Mouse (Mus musculus): ENCODE data around the gene Ppil1. TPM values are rescaled to one million over a fixed set of nuclear protein-coding genes. Genes with fewer than 3 reads are reported as not detected.
A peak's percentile ranks its signal among the peaks of the same experiment; 100 is the strongest.

Ppil1 gene
- total and polyA plus RNA-seq, 3 experiments = 28.4 to 33.2 (median 31.1) TPM

DNA sequence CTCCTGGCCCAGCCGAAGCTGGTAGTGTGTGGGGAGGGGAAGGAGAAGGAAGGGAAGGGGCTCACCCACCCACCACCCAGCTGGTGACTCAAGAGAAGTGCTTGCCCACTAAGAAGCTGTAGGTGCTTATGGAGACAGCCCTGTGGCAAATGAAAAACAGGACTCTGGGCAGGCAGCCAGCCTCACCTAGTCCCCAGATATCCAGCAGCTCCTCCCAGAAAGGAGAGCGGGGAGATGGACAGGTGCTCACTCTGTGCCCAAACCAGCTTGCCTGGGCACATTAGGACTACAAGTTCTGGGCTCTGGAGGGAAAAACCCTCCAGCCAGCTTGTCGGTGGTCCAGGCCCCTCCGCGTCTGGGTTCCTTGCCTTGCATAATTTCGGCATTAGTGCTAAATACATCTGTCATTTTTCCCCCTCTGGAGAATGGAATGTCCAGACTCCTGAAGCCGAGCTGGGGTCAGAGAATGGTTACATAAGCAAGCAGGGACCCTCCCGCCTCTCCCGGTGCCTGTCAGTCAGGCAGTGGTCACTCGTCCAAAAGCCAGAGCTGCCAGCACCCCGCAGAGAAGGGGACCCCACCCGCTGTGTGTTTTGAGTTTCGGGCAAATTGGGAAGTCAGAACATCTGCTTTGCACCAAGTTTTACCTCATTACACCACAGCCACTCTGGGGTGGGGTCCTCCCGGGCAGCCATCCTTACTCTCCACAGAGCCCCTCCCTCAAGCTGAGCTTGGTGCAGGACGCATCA lies 41.2 kb upstream of the Ppil1 start:
- Histone ChIP-seq H3K4me3 (no peak overlapping the region), H3K27me3 (ENCODE audit: control insufficient read depth, insufficient read depth, low read length) (no peaks in the 10 kb centered on the region), H3K79me2 (replicated peaks; ENCODE audit: control insufficient read depth, insufficient read depth, low read length) (no peaks in the 10 kb centered on the region), H3K9ac (ENCODE audit: low read depth, low read length) (0 out of 2 replicates have a peak overlapping the region, but pooled peaks have one; percentile 15), H3K27ac (peak overlapping the region; percentile 3), H3K4me1 (ENCODE audit: control insufficient read depth, insufficient read depth, low read length) (peaks cover 14% of the 10 kb centered on the region), H3K36me3 (ENCODE audit: control insufficient read depth, insufficient read depth, low read length) (no peaks in the 10 kb centered on the region)
- WGBS = 17% methylated on average over 15 of the region's 15 CpGs
- TF ChIP-seq CTCF (IDR thresholded peaks at IDR 0.05) (no peak), POLR2A (IDR thresholded peaks at IDR 0.05; ENCODE audit: insufficient read depth, low read depth, low read length) (no peak), EP300 (IDR thresholded peaks at IDR 0.05; ENCODE audit: insufficient read depth, low read depth, low read length) (no peak)
- DNase-seq = peak; percentile 63 to 68
- intact Hi-C loops (cut with DNase I) = no loop called here

DNA sequence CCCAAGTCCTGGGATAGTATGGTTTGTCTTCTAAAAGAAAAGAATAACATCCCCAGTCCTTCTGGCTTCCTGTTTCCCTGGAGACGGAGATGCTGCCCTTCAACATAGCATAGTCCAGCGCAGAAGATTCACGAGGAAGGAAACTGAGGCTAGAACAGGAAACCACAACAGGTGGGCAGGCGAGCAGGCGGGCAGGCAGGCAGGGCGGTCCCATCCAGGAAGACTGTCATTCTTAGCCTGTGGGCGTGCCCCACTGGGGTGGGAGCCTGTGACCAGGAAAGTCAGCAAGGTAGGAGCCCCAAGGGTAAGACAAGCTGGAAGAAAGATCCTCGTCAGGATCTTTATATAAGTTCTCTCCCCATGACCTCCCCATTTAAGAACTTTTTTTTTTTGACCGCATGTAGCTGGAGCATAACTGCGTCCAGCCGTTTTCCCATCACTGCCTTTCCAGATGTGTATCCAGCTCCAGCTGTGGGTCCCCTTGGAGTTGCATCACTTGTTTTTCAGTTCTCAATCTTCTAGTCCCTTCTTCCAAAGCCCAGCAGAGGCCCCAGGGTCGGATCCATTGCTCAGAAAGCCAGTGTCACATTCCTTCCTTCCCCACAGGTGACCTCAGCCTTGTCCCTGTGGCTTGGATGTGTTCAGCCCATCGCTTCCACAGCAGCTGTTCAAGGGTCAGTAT lies 40.5 kb upstream of the Ppil1 start:
- Histone ChIP-seq H3K79me2 (replicated peaks; ENCODE audit: control insufficient read depth, insufficient read depth, low read length) (no peaks in the 10 kb centered on the region), H3K4me3 (no peak overlapping the region), H3K4me1 (ENCODE audit: control insufficient read depth, insufficient read depth, low read length) (peaks cover 14% of the 10 kb centered on the region), H3K27ac (peak overlapping the region; percentile 3), H3K9ac (ENCODE audit: low read depth, low read length) (no peak overlapping the region), H3K36me3 (ENCODE audit: control insufficient read depth, insufficient read depth, low read length) (no peaks in the 10 kb centered on the region), H3K27me3 (ENCODE audit: control insufficient read depth, insufficient read depth, low read length) (no peaks in the 10 kb centered on the region)
- DNase-seq = peak; percentile 62 to 73
- WGBS = 31% methylated on average over 13 of the region's 13 CpGs
- TF ChIP-seq POLR2A (IDR thresholded peaks at IDR 0.05; ENCODE audit: insufficient read depth, low read depth, low read length) (no peak), EP300 (IDR thresholded peaks at IDR 0.05; ENCODE audit: insufficient read depth, low read depth, low read length) (no peak), CTCF (IDR thresholded peaks at IDR 0.05) (no peak)
- intact Hi-C loops (cut with DNase I) = no loop called here

DNA sequence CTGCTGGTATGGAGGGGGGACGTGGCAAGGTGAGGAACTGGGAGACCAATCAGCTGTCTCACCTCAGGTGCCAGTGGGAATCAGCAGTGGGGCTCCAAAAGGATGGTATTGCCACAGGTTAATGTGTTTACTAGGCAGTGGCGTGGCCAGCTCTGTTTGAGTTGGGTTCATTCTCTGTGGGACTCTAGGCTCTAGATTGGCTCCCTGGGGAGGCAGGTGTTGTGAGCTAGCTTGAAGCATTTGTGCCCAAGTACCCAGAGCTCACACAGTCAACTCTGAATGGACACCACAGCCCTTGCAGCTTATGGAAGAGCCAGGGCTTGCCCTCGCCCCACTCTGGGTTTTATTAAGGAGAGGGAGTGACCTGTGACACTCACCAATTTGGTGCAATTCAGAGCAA lies 39.9 kb upstream of the Ppil1 start:
- H3K27me3 ChIP-seq (ENCODE audit: control insufficient read depth, insufficient read depth, low read length) = no peaks in the 10 kb centered on the region
- no peak overlapping the region for H3K9ac ChIP-seq (ENCODE audit: low read depth, low read length)
- H3K4me3 ChIP-seq = no peak overlapping the region
- TF ChIP-seq POLR2A (IDR thresholded peaks at IDR 0.05; ENCODE audit: insufficient read depth, low read depth, low read length) = no peak
- no peak for TF ChIP-seq CTCF (IDR thresholded peaks at IDR 0.05)
- TF ChIP-seq EP300 (IDR thresholded peaks at IDR 0.05; ENCODE audit: insufficient read depth, low read depth, low read length) = no peak
- intact Hi-C loops (cut with DNase I) = no loop called here
- 80% methylated on average over 3 of the region's 3 CpGs for WGBS
- peaks cover 14% of the 10 kb centered on the region for H3K4me1 ChIP-seq (ENCODE audit: control insufficient read depth, insufficient read depth, low read length)
- no peaks in the 10 kb centered on the region for H3K79me2 ChIP-seq (replicated peaks; ENCODE audit: control insufficient read depth, insufficient read depth, low read length)
- no peak for DNase-seq
- peak overlapping the region; percentile 3 for H3K27ac ChIP-seq
- H3K36me3 ChIP-seq (ENCODE audit: control insufficient read depth, insufficient read depth, low read length) = no peaks in the 10 kb centered on the region

DNA sequence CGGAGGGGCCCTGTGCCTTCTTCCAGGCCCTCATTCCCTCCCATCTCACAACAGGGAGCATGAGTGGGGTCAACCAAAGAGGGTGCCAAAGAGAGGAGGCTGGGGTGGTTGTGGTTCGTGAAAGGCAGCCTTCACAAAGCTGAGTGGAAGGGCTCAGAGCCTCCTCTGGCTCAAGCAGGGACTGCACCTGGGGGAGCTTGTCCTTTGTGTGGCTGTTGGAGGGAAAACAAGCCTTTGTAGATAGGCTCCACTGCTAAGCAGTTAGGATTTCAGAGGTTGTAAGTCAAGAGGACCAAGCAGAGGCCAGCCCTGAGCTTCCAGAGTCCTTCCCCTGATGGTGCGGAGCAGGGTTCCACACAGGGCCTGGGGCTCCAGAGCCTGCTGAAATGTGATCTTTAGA lies 39.1 kb upstream of the Ppil1 start:
- Histone ChIP-seq H3K36me3 (ENCODE audit: control insufficient read depth, insufficient read depth, low read length) (no peaks in the 10 kb centered on the region), H3K79me2 (replicated peaks; ENCODE audit: control insufficient read depth, insufficient read depth, low read length) (no peaks in the 10 kb centered on the region), H3K9ac (ENCODE audit: low read depth, low read length) (no peak overlapping the region), H3K4me3 (no peak overlapping the region), H3K4me1 (ENCODE audit: control insufficient read depth, insufficient read depth, low read length) (peaks cover 14% of the 10 kb centered on the region), H3K27ac (peak overlapping the region; percentile 38; the same call in 1 of the 2 replicates), H3K27me3 (ENCODE audit: control insufficient read depth, insufficient read depth, low read length) (no peaks in the 10 kb centered on the region)
- intact Hi-C loops (cut with DNase I) = no loop called here
- WGBS = 80% methylated on average over 3 of the region's 3 CpGs
- no peak for DNase-seq
- no peak for TF ChIP-seq POLR2A (IDR thresholded peaks at IDR 0.05; ENCODE audit: insufficient read depth, low read depth, low read length)
- peak; percentile 37 for TF ChIP-seq CTCF (IDR thresholded peaks at IDR 0.05)

DNA sequence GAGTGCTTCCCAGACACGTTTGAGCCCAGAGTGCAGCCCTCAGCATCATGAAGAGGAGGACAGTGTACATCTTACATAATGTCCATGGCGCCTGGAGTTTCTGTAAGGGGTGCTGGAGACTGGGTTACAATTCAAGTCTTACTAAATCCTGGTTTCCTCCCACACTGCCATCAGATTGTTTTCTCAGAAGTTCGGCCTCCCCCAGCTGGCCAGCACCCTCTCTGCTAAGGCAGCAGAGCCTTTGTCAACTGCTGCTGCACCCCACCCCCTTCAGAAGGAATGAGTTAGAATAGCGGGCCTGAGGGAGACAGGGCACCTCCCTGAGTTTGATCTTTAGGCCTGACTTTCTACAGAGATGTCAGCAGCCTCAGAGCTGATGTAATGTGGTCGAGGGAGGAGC lies 38.2 kb upstream of the Ppil1 start:
- peak; percentile 42 to 55 for DNase-seq
- TF ChIP-seq EP300 (IDR thresholded peaks at IDR 0.05; ENCODE audit: insufficient read depth, low read depth, low read length) = no peak
- TF ChIP-seq CTCF (IDR thresholded peaks at IDR 0.05) = no peak
- no peak for TF ChIP-seq POLR2A (IDR thresholded peaks at IDR 0.05; ENCODE audit: insufficient read depth, low read depth, low read length)
- H3K9ac ChIP-seq (ENCODE audit: low read depth, low read length) = no peak overlapping the region
- no peaks in the 10 kb centered on the region for H3K36me3 ChIP-seq (ENCODE audit: control insufficient read depth, insufficient read depth, low read length)
- intact Hi-C loops (cut with DNase I) = no loop called here
- peaks cover 14% of the 10 kb centered on the region for H3K4me1 ChIP-seq (ENCODE audit: control insufficient read depth, insufficient read depth, low read length)
- H3K79me2 ChIP-seq (replicated peaks; ENCODE audit: control insufficient read depth, insufficient read depth, low read length) = no peaks in the 10 kb centered on the region
- no peak overlapping the region for H3K4me3 ChIP-seq
- H3K27ac ChIP-seq = no peak overlapping the region; the same call in 1 of the 2 replicates
- 50% methylated on average over 5 of the region's 5 CpGs for WGBS
- no peaks in the 10 kb centered on the region for H3K27me3 ChIP-seq (ENCODE audit: control insufficient read depth, insufficient read depth, low read length)

DNA sequence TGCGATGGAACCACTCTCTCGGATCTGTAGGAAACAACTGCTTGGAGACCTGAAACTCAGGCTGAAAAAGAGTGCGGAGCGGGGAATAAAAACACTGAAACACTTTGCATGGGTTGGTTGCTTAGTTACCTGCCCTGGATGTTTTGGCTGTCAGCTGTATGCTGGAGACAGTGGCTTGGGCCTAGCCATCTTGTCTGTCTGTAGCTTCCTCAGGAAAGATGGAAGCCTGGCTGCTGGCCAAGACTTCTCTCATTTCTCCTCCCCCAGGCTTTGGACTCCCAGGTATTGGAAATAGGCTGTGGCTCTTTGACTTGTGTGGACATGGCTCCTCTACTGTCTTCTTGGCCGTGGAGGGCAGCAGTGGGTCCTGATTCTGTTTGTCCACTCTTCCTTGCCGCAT lies 37.4 kb upstream of the Ppil1 start:
- H3K9ac ChIP-seq (ENCODE audit: low read depth, low read length) = no peak overlapping the region
- H3K36me3 ChIP-seq (ENCODE audit: control insufficient read depth, insufficient read depth, low read length) = no peaks in the 10 kb centered on the region
- H3K27ac ChIP-seq = no peak overlapping the region
- DNase-seq = no peak
- intact Hi-C loops (cut with DNase I) = no loop called here
- TF ChIP-seq EP300 (IDR thresholded peaks at IDR 0.05; ENCODE audit: insufficient read depth, low read depth, low read length) (no peak), CTCF (IDR thresholded peaks at IDR 0.05) (no peak), POLR2A (IDR thresholded peaks at IDR 0.05; ENCODE audit: insufficient read depth, low read depth, low read length) (no peak)
- 90% methylated on average over 6 of the region's 6 CpGs for WGBS
- H3K4me3 ChIP-seq = no peak overlapping the region
- H3K79me2 ChIP-seq (replicated peaks; ENCODE audit: control insufficient read depth, insufficient read depth, low read length) = no peaks in the 10 kb centered on the region
- peaks cover 14% of the 10 kb centered on the region for H3K4me1 ChIP-seq (ENCODE audit: control insufficient read depth, insufficient read depth, low read length)
- no peaks in the 10 kb centered on the region for H3K27me3 ChIP-seq (ENCODE audit: control insufficient read depth, insufficient read depth, low read length)
